Mouse (Mus musculus): ENCODE data around the gene Nhsl1. TPM values are rescaled to one million over a fixed set of nuclear protein-coding genes. Genes with fewer than 3 reads are reported as not detected.

Gene Nhsl1
- polyA plus RNA-seq, 1 experiment, result 1.6 TPM

- no peak overlapping the region for H3K27ac ChIP-seq (replicated peaks; ENCODE audit: low read depth, low read length)
- H3K4me3 ChIP-seq (ENCODE audit: insufficient read depth, low read depth, low read length), result no peak overlapping the region
- no peaks in the 10 kb centered on the region for H3K4me1 ChIP-seq (ENCODE audit: control insufficient read depth, insufficient read depth, insufficient read length, low read length)
These were observed 149.6 kb downstream of the Nhsl1 start for GRCm38 (mm10) chr10:18468396-18468795.

- Histone ChIP-seq H3K27ac (replicated peaks; ENCODE audit: low read depth, low read length) (no peak overlapping the region), H3K4me3 (ENCODE audit: insufficient read depth, low read depth, low read length) (peak overlapping the region; percentile 5; the same call in 1 of the 2 replicates), H3K4me1 (ENCODE audit: control insufficient read depth, insufficient read depth, insufficient read length, low read length) (no peaks in the 10 kb centered on the region)
These were observed 150.7 kb downstream of the Nhsl1 start for GRCm38 (mm10) chr10:18469279-18470135.

DNA sequence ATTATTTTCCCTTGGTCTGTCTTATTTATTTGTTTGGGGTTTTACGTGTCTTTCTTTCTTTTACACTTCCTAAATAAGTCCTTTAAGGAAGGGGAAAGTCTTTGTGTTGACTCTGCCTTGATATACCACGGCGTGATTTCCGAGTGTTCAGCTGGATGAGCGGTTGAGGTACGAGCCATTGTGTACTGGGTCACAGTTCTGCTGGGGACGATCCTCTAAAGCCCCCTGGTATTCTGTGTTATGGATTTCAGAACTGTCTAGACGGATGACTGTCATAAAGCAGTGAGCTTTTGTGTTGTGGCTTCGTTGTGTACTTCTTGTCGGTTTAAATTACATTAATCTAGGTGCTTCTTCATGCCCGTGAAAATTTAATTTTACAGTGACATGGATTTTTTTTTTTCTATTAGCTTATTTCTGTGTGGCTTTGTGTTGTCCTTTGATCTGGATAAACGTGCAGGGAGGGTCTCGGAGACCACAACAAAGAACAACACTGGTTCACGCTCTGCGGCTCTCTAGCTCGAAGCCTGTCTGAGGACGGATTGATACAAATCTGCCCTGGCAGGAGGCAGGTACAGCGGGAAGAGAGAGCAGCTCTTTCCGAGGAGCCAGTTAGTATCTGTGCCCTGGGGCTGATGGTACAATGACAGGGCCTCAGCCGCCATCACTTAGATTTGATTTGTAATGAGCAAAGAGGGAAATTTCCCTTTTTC, 151.7 kb downstream of the Nhsl1 start:
- Histone ChIP-seq H3K4me1 (ENCODE audit: control insufficient read depth, insufficient read depth, insufficient read length, low read length) (no peaks in the 10 kb centered on the region), H3K27ac (replicated peaks; ENCODE audit: low read depth, low read length) (no peak overlapping the region), H3K4me3 (ENCODE audit: insufficient read depth, low read depth, low read length) (no peak overlapping the region)

GRCm38 (mm10) chr10:18471648-18472047, 152.9 kb downstream of the Nhsl1 start:
- Histone ChIP-seq H3K4me1 (ENCODE audit: control insufficient read depth, insufficient read depth, insufficient read length, low read length) (no peaks in the 10 kb centered on the region), H3K4me3 (ENCODE audit: insufficient read depth, low read depth, low read length) (no peak overlapping the region), H3K27ac (replicated peaks; ENCODE audit: low read depth, low read length) (no peak overlapping the region)

- Histone ChIP-seq H3K4me3 (ENCODE audit: insufficient read depth, low read depth, low read length) (no peak overlapping the region), H3K4me1 (ENCODE audit: control insufficient read depth, insufficient read depth, insufficient read length, low read length) (no peaks in the 10 kb centered on the region), H3K27ac (replicated peaks; ENCODE audit: low read depth, low read length) (no peak overlapping the region)
These were observed 156.3 kb downstream of the Nhsl1 start for GRCm38 (mm10) chr10:18475126-18475525.

GRCm38 (mm10) chr10:18478294-18478693, 159.5 kb downstream of the Nhsl1 start:
- Histone ChIP-seq H3K27ac (replicated peaks; ENCODE audit: low read depth, low read length) (no peak overlapping the region), H3K4me3 (ENCODE audit: insufficient read depth, low read depth, low read length) (no peak overlapping the region), H3K4me1 (ENCODE audit: control insufficient read depth, insufficient read depth, insufficient read length, low read length) (no peaks in the 10 kb centered on the region)

- Histone ChIP-seq H3K4me1 (ENCODE audit: control insufficient read depth, insufficient read depth, insufficient read length, low read length) (no peaks in the 10 kb centered on the region), H3K4me3 (ENCODE audit: insufficient read depth, low read depth, low read length) (no peak overlapping the region), H3K27ac (replicated peaks; ENCODE audit: low read depth, low read length) (no peak overlapping the region)
These were observed 160.5 kb downstream of the Nhsl1 start for GRCm38 (mm10) chr10:18479285-18479684.

GRCm38 (mm10) chr10:18480836-18481235, 162.1 kb downstream of the Nhsl1 start:
- Histone ChIP-seq H3K27ac (replicated peaks; ENCODE audit: low read depth, low read length) (no peak overlapping the region), H3K4me3 (ENCODE audit: insufficient read depth, low read depth, low read length) (no peak overlapping the region), H3K4me1 (ENCODE audit: control insufficient read depth, insufficient read depth, insufficient read length, low read length) (no peaks in the 10 kb centered on the region)

- Histone ChIP-seq H3K27ac (replicated peaks; ENCODE audit: low read depth, low read length) (no peak overlapping the region), H3K4me3 (ENCODE audit: insufficient read depth, low read depth, low read length) (no peak overlapping the region), H3K4me1 (ENCODE audit: control insufficient read depth, insufficient read depth, insufficient read length, low read length) (no peaks in the 10 kb centered on the region)
These were observed 163.9 kb downstream of the Nhsl1 start for GRCm38 (mm10) chr10:18482558-18483141.

- Histone ChIP-seq H3K27ac (replicated peaks; ENCODE audit: low read depth, low read length) (no peak overlapping the region), H3K4me1 (ENCODE audit: control insufficient read depth, insufficient read depth, insufficient read length, low read length) (no peaks in the 10 kb centered on the region)
These were observed 164.9 kb downstream of the Nhsl1 start for GRCm38 (mm10) chr10:18483658-18484057.

DNA sequence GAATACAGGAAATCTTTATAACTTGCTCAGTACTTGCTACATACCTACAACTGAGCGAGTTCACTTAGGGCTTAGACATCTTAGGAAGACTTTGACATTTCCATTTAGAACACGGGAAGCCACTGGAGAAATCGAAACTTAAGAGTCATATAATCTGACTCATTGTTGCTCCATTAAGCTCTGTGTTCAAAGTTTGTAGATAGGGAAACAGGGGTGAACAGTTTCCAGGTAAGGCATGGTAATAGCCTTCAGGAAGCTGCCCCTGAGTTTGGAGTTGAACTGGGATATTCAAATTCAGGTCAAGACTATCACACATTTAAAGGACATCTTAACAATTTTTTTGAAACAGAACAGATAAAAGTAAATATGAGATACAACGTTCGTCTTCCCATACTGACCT, 165.9 kb downstream of the Nhsl1 start:
- Histone ChIP-seq H3K4me3 (ENCODE audit: insufficient read depth, low read depth, low read length) (no peak overlapping the region), H3K4me1 (ENCODE audit: control insufficient read depth, insufficient read depth, insufficient read length, low read length) (no peaks in the 10 kb centered on the region), H3K27ac (replicated peaks; ENCODE audit: low read depth, low read length) (no peak overlapping the region)

More at GRCm38 (mm10) chr10:18483658-18484057, 164.9 kb downstream of the Nhsl1 start:
- H3K4me3 ChIP-seq (ENCODE audit: insufficient read depth, low read depth, low read length), result no peak overlapping the region

- Histone ChIP-seq H3K4me1 (ENCODE audit: control insufficient read depth, insufficient read depth, insufficient read length, low read length) (no peaks in the 10 kb centered on the region), H3K4me3 (ENCODE audit: insufficient read depth, low read depth, low read length) (no peak overlapping the region), H3K27ac (replicated peaks; ENCODE audit: low read depth, low read length) (no peak overlapping the region)
These were observed 169.5 kb downstream of the Nhsl1 start for GRCm38 (mm10) chr10:18488239-18488803.

DNA sequence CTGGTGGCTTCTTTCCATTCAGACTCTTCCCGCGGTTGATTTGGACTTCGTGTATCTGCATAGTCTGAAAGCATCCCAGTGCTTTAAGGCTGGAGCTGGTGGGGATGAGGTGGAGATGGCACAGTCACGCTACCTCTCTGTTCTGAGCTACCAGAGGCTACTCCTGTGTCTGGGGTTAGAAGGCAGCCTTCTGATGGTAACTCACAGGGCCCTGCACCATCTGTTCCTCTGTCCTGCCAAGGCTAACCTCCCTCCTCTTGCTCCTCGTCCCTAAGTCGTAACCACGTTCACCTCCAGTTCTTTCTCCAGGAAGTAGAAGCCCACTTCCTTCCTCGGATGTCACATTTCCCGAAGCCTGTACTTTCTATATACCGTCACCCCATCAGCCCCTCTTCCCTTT, 171.2 kb downstream of the Nhsl1 start:
- H3K4me3 ChIP-seq (ENCODE audit: insufficient read depth, low read depth, low read length), result no peak overlapping the region
- no peaks in the 10 kb centered on the region for H3K4me1 ChIP-seq (ENCODE audit: control insufficient read depth, insufficient read depth, insufficient read length, low read length)
- H3K27ac ChIP-seq (replicated peaks; ENCODE audit: low read depth, low read length), result no peak overlapping the region

DNA sequence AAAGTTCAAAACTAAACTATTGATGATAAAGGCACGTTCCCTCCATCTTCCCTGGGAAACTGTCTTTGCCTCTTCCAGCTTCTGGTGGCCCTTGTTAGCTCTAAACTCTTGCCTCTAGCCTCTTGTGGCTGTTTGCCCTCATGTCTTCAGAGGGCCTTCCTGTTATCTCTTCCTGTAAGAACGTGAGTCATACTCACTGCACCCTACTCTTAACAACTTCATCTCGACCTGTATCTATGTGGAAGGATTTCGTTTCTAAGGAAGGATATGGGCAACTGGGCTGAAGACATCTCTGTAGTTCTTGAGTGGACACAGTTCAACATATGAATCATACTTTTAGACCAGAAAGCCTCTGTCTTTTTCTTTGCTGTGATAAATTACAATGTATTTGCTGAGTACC, 173.2 kb downstream of the Nhsl1 start:
- Histone ChIP-seq H3K27ac (replicated peaks; ENCODE audit: low read depth, low read length) (no peak overlapping the region), H3K4me1 (ENCODE audit: control insufficient read depth, insufficient read depth, insufficient read length, low read length) (no peaks in the 10 kb centered on the region), H3K4me3 (ENCODE audit: insufficient read depth, low read depth, low read length) (no peak overlapping the region)
